Mouse (Mus musculus): ENCODE results near the gene Lmln.
"Not testable (repeated sequence)": the region's sequence is repeated elsewhere in the genome, so short reads cannot be mapped to it uniquely, and the experiment has no call there.

Lmln gene

GRCm38 (mm10) chr16:33056786-33057185 lies 5.5 kb upstream of the Lmln start:
- DNase-seq (ENCODE audit: low spot score in 2 of 2): no peak

- DNase-seq (ENCODE audit: low spot score in 2 of 2): no peak
These were observed 4.3 kb upstream of the Lmln start for GRCm38 (mm10) chr16:33058033-33058432.

- DNase-seq (ENCODE audit: low spot score in 2 of 2): not testable (repeated sequence)
These were observed 3.7 kb upstream of the Lmln start for GRCm38 (mm10) chr16:33058656-33059055.

- no peak for DNase-seq (ENCODE audit: low spot score in 2 of 2)
These were observed 2.9 kb upstream of the Lmln start for GRCm38 (mm10) chr16:33059471-33059870.

GRCm38 (mm10) chr16:33060926-33061325 lies 1.4 kb upstream of the Lmln start:
- no peak for DNase-seq (ENCODE audit: low spot score in 2 of 2)

GRCm38 (mm10) chr16:33061400-33061799 lies 921 bp upstream of the Lmln start:
- no peak for DNase-seq (ENCODE audit: low spot score in 2 of 2)

- peak in 1 of 2 experiments; percentile 69 for DNase-seq (ENCODE audit: low spot score in 2 of 2)
These were observed 386 bp downstream of the Lmln start for GRCm38 (mm10) chr16:33062682-33063131.

- DNase-seq (ENCODE audit: low spot score in 2 of 2): no peak
These were observed 946 bp downstream of the Lmln start for GRCm38 (mm10) chr16:33063267-33063666.

- no peak for DNase-seq (ENCODE audit: low spot score in 2 of 2)
These were observed 2.3 kb downstream of the Lmln start for GRCm38 (mm10) chr16:33064636-33065035.

- DNase-seq (ENCODE audit: low spot score in 2 of 2): no peak
These were observed 8.6 kb downstream of the Lmln start for GRCm38 (mm10) chr16:33070928-33071327.

GRCm38 (mm10) chr16:33072871-33073557 lies 10.7 kb downstream of the Lmln start:
- no peak for DNase-seq (ENCODE audit: low spot score in 2 of 2)

GRCm38 (mm10) chr16:33074967-33075366 lies 12.6 kb downstream of the Lmln start:
- DNase-seq (ENCODE audit: low spot score in 2 of 2): no peak

- DNase-seq (ENCODE audit: low spot score in 2 of 2): no peak
These were observed 13.8 kb downstream of the Lmln start for GRCm38 (mm10) chr16:33076078-33076477.

GRCm38 (mm10) chr16:33077069-33077627 lies 14.8 kb downstream of the Lmln start:
- no peak for DNase-seq (ENCODE audit: low spot score in 2 of 2)

GRCm38 (mm10) chr16:33080063-33080462 lies 17.7 kb downstream of the Lmln start:
- no peak for DNase-seq (ENCODE audit: low spot score in 2 of 2)

GRCm38 (mm10) chr16:33082951-33083350 lies 20.6 kb downstream of the Lmln start:
- DNase-seq (ENCODE audit: low spot score in 2 of 2): no peak

GRCm38 (mm10) chr16:33083996-33084395 lies 21.7 kb downstream of the Lmln start:
- DNase-seq (ENCODE audit: low spot score in 2 of 2): no peak

GRCm38 (mm10) chr16:33085666-33086065 lies 23.3 kb downstream of the Lmln start:
- DNase-seq (ENCODE audit: low spot score in 2 of 2): no peak

GRCm38 (mm10) chr16:33113726-33114125 lies 51.4 kb downstream of the Lmln start:
- DNase-seq (ENCODE audit: low spot score in 2 of 2): no peak

- no peak for DNase-seq (ENCODE audit: low spot score in 2 of 2)
These were observed 61.1 kb downstream of the Lmln start for GRCm38 (mm10) chr16:33123373-33123772.

- no peak for DNase-seq (ENCODE audit: low spot score in 2 of 2)
These were observed 61.9 kb downstream of the Lmln start for GRCm38 (mm10) chr16:33123938-33124820.

- no peak for DNase-seq (ENCODE audit: low spot score in 2 of 2)
These were observed 64.7 kb downstream of the Lmln start for GRCm38 (mm10) chr16:33127052-33127451.

GRCm38 (mm10) chr16:33130731-33131130 lies 68.4 kb downstream of the Lmln start:
- no peak for DNase-seq (ENCODE audit: low spot score in 2 of 2)

Measured in left cerebral cortex, adult 9 months (tissue).